Mouse (Mus musculus) myocyte (in vitro differentiated cells): ENCODE measurements around the gene Wasf1. TPM values are rescaled to one million over a fixed set of nuclear protein-coding genes. Genes with fewer than 3 reads are reported as not detected.

Source experiments
- H3K27me3 ChIP-seq: one replicate; pipeline ENCODE4 v1.6.1; 2011; ENCODE audit not compliant: control insufficient read depth, insufficient read depth, insufficient read length
- H3K36me3 ChIP-seq: one replicate; pipeline ENCODE4 v1.6.1; 2011; ENCODE audit not compliant: control insufficient read depth, insufficient read depth
- H3K4me2 ChIP-seq: one replicate; pipeline ENCODE4 v1.6.1; 2011; ENCODE audit warnings: low read depth, control low read depth
- H3K4me3 ChIP-seq: one replicate; pipeline ENCODE4 v1.5.1; 2011; ENCODE audit warnings: mild to moderate bottlenecking, control low read depth, moderate library complexity
- H3K79me2 ChIP-seq: one replicate; pipeline ENCODE4 v1.6.1; 2011; ENCODE audit not compliant: control insufficient read depth, insufficient read depth
- H3ac ChIP-seq: one replicate; pipeline ENCODE4 v1.6.1; 2011; ENCODE audit not compliant: control insufficient read depth, insufficient read length
- CEBPB ChIP-seq: IDR thresholded peaks from 2 replicates; pipeline ENCODE4 v1.6.1; 2011; ENCODE audit warnings: mild to moderate bottlenecking, moderate library complexity; ENCODE audit not compliant: poor library complexity, insufficient read depth, severe bottlenecking
- E2F4 ChIP-seq: IDR thresholded peaks from one replicate; pipeline ENCODE4 v1.6.1; 2011; ENCODE audit warnings: mild to moderate bottlenecking, control low read depth, moderate library complexity; ENCODE audit not compliant: insufficient read depth
- MAX ChIP-seq: IDR thresholded peaks from one replicate; pipeline ENCODE4 v1.6.1; 2011; ENCODE audit warnings: low read depth, mild to moderate bottlenecking, control low read depth
- MYOD1 ChIP-seq, 3 experiments: IDR thresholded peaks; one replicate each; pipeline ENCODE4 v1.6.1; 2011; ENCODE audit warnings: control low read depth in 2 of 3, low read depth in 2 of 3, mild to moderate bottlenecking in 2 of 3, moderate library complexity in 1 of 3; ENCODE audit not compliant: insufficient read length in 2 of 3, control insufficient read depth in 1 of 3
- MYOG ChIP-seq, 3 experiments: IDR thresholded peaks; one replicate each; pipeline ENCODE4 v1.6.1; 2011; ENCODE audit warnings: control low read depth in 2 of 3, low read depth in 2 of 3, mild to moderate bottlenecking in 2 of 3; ENCODE audit not compliant: insufficient read length in 2 of 3, control insufficient read depth in 1 of 3, insufficient read depth in 1 of 3
- POLR2A ChIP-seq: IDR thresholded peaks from one replicate; pipeline ENCODE4 v1.6.1; 2011; ENCODE audit warnings: low read depth, mild to moderate bottlenecking, control low read depth, moderate library complexity; ENCODE audit not compliant: insufficient read length
- POLR2AphosphoS2 ChIP-seq: IDR thresholded peaks from one replicate; pipeline ENCODE4 v1.6.1; 2011; ENCODE audit warnings: low read depth, control low read depth; ENCODE audit not compliant: insufficient read length
- REST ChIP-seq: IDR thresholded peaks from one replicate; pipeline ENCODE4 v1.6.1; 2011; ENCODE audit warnings: mild to moderate bottlenecking, control low read depth, moderate library complexity; ENCODE audit not compliant: insufficient read depth, insufficient read length
- SRF ChIP-seq: IDR thresholded peaks from one replicate; pipeline ENCODE4 v1.6.1; 2011; ENCODE audit warnings: low read depth; ENCODE audit not compliant: control insufficient read depth, insufficient read length
- TCF12 ChIP-seq: IDR thresholded peaks from one replicate; pipeline ENCODE4 v1.6.1; 2011; ENCODE audit warnings: mild to moderate bottlenecking, control low read depth; ENCODE audit not compliant: poor library complexity, insufficient read depth, severe bottlenecking
- TCF3 ChIP-seq: IDR thresholded peaks from one replicate; pipeline ENCODE4 v1.6.1; 2011; ENCODE audit warnings: low read depth, control low read depth; ENCODE audit not compliant: insufficient read length
- USF1 ChIP-seq: IDR thresholded peaks from one replicate; pipeline ENCODE4 v1.6.1; 2011; ENCODE audit warnings: low read depth, mild to moderate bottlenecking, control low read depth, moderate library complexity
- polyA plus RNA-seq: library from polyadenylated mRNA; unstranded; fragments of >200 nt; fragmentation: generic; extraction: Trizol; gene quantifications from one replicate; pipeline ENCODE4 v1.2.1, GENCODE M21; 2012; ENCODE audit warnings: missing spikeins

Gene Wasf1
- polyA plus RNA-seq, 1 experiment = 6.3 TPM

DNA sequence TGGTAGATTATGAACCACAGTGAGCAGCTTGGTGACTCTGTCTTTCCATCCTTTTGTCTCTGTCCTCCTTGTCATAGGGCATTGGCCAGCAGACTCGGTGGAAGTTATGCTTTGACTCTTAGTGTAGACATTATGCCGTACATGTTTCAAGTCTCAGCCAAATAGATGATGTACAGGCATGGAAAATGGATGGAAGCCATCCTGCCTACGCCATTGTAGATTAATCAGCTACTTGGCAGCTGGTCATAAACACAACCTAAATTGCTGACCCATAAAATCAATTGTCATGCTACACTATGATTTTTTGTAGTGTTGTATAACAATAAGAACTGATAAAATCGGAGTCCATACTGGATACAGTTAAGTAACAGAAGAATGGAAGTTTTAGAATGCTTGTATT lies 18.5 kb downstream of the Wasf1 start:
- H3K4me2 ChIP-seq = no peak overlapping the region
- no peaks in the 10 kb centered on the region for H3K27me3 ChIP-seq
- TF ChIP-seq POLR2AphosphoS2 = no peak
- no peak overlapping the region for H3ac ChIP-seq
- H3K4me3 ChIP-seq = no peak overlapping the region
- H3K36me3 ChIP-seq = no peaks in the 10 kb centered on the region
- H3K79me2 ChIP-seq = no peaks in the 10 kb centered on the region

GRCm38 (mm10) chr10:40906131-40906530 lies 22.9 kb downstream of the Wasf1 start:
- Histone ChIP-seq H3K79me2 (peaks cover 6% of the 10 kb centered on the region), H3K4me2 (no peak overlapping the region), H3K27me3 (no peaks in the 10 kb centered on the region), H3ac (no peak overlapping the region), H3K4me3 (no peak overlapping the region), H3K36me3 (no peaks in the 10 kb centered on the region)
- TF ChIP-seq POLR2AphosphoS2 = no peak
- no peak for TF ChIP-seq CEBPB

GRCm38 (mm10) chr10:40906802-40907201 lies 23.5 kb downstream of the Wasf1 start:
- TF ChIP-seq TCF12 = no peak
- no peak for TF ChIP-seq USF1
- TF ChIP-seq MYOD1 (IDR thresholded peaks at IDR 0.05; ENCODE audit: control insufficient read depth in 1 of 3, insufficient read length in 2 of 3, low read depth in 2 of 3) = no peak
- TF ChIP-seq MAX = no peak
- no peak for TF ChIP-seq POLR2A
- no peak for TF ChIP-seq MYOG (IDR thresholded peaks at IDR 0.05; ENCODE audit: control insufficient read depth in 1 of 3, insufficient read depth in 1 of 3, insufficient read length in 2 of 3, low read depth in 2 of 3)
- TF ChIP-seq REST = no peak
- TF ChIP-seq E2F4 = no peak
- TF ChIP-seq SRF = no peak
- TF ChIP-seq POLR2AphosphoS2 = no peak
- TF ChIP-seq CEBPB = no peak
- TF ChIP-seq TCF3 = no peak
- Histone ChIP-seq H3K79me2 (peaks cover 6% of the 10 kb centered on the region), H3K27me3 (no peaks in the 10 kb centered on the region), H3K4me3 (no peak overlapping the region), H3K36me3 (no peaks in the 10 kb centered on the region), H3ac (no peak overlapping the region), H3K4me2 (peak overlapping the region; percentile 62)

DNA sequence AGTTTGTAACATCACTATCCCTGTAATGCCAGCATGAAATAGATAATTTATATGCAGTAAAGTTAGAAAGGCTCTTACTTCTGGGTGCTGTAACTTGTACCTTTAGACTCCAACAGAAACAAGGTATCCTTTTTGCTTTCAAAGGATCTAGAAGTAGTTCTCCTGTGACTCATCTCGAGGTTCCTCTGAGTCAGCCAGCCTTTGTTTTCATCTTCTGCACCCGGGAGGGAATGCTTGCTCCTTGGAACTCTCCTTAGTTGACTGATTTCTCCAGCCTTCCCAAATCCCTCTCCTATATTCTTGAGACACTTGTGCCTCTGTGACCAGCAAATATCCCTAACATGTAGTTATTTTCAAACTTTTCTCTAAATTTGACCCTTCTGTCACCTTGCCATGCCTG lies 25.3 kb downstream of the Wasf1 start:
- H3ac ChIP-seq = no peak overlapping the region
- peak overlapping the region; percentile 44 for H3K4me2 ChIP-seq
- H3K36me3 ChIP-seq = no peaks in the 10 kb centered on the region
- TF ChIP-seq REST (no peak), MYOD1 (IDR thresholded peaks at IDR 0.05; ENCODE audit: control insufficient read depth in 1 of 3, insufficient read length in 2 of 3, low read depth in 2 of 3) (no peak), TCF3 (no peak), POLR2AphosphoS2 (no peak), E2F4 (no peak), MYOG (IDR thresholded peaks at IDR 0.05; ENCODE audit: control insufficient read depth in 1 of 3, insufficient read depth in 1 of 3, insufficient read length in 2 of 3, low read depth in 2 of 3) (no peak), MAX (no peak), USF1 (no peak), TCF12 (no peak), SRF (no peak), POLR2A (no peak), CEBPB (no peak)
- no peak overlapping the region for H3K4me3 ChIP-seq
- H3K79me2 ChIP-seq = peaks cover 6% of the 10 kb centered on the region
- no peaks in the 10 kb centered on the region for H3K27me3 ChIP-seq

- Histone ChIP-seq H3K4me2 (no peak overlapping the region), H3ac (no peak overlapping the region), H3K36me3 (no peaks in the 10 kb centered on the region), H3K27me3 (no peaks in the 10 kb centered on the region), H3K4me3 (no peak overlapping the region), H3K79me2 (peaks cover 6% of the 10 kb centered on the region)
- no peak for TF ChIP-seq CEBPB
- TF ChIP-seq SRF = no peak
- TF ChIP-seq TCF12 = no peak
- TF ChIP-seq POLR2AphosphoS2 = no peak
- TF ChIP-seq USF1 = no peak
- TF ChIP-seq MAX = no peak
- TF ChIP-seq MYOG (IDR thresholded peaks at IDR 0.05; ENCODE audit: control insufficient read depth in 1 of 3, insufficient read depth in 1 of 3, insufficient read length in 2 of 3, low read depth in 2 of 3) = no peak
- no peak for TF ChIP-seq MYOD1 (IDR thresholded peaks at IDR 0.05; ENCODE audit: control insufficient read depth in 1 of 3, insufficient read length in 2 of 3, low read depth in 2 of 3)
- TF ChIP-seq TCF3 = no peak
- TF ChIP-seq E2F4 = no peak
- TF ChIP-seq REST = no peak
- no peak for TF ChIP-seq POLR2A
Observed at GRCm38 (mm10) chr10:40910811-40911210, 27.5 kb downstream of the Wasf1 start.
